Mouse (Mus musculus) ovary, postnatal 14 days (tissue): ENCODE measurements at regions not wholly inside any gene's neighbourhood (a gene's known extent, or its start where the extent isn't known, plus 50 kb on each side); places are given as distances from the start of the nearest gene placed in this dataset.

Experiments used
- DNase-seq: peaks from one replicate; pipeline ENCODE4 v3.0.0; 2022; ENCODE audit warnings: low spot score

DNA sequence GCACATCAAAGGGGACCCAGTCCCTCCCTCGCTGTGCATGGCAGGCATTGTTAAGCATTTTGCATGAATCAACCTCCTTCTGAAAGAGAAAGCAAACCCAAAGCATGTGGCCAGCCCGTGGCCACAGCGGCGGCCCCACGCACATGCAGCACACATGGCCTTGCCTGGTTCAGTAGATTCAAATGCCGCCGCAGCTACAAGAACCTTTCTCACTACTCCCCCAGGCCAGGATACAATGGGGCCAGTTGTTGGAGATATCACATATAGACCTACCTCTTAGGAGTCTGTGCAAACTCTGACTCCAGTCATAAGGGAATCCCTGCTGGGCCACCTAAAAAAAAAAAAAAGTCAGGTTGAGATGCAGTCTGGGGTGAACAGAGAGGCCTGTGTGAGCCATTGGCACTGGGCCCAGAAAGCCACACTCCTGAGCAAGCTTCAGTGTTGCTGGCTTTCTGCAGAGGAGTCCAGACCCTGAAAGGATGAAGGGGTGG is 329.4 kb upstream of the Jarid2 start:
- DNase-seq = no peak

DNA sequence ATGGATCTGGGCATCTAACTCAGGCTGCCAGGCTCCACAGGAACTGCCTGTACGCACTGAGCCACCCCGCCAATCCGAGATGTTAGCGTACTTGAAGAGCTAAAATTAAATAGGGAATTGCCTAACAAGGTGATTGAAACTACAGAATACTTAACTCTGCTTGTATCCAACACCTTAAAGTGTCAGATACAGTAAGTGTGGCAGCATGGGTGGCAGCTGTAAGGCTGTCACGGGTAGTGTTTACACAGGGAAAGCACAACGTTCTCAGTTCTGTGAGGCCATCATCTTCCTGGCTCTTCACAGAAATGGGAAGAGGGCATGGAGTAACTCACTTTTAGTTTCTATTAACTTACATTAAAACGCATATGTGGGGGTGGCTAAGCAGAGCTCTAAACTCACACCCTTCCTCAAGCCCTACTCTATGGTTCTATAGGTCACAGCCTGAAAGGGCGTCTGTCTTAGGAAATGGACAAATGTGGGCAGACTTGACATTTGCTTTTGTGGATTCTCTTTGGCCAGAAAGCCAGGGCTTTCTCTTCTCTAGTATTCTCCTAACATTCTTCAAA is 325.2 kb upstream of the Jarid2 start:
- DNase-seq = no peak

DNA sequence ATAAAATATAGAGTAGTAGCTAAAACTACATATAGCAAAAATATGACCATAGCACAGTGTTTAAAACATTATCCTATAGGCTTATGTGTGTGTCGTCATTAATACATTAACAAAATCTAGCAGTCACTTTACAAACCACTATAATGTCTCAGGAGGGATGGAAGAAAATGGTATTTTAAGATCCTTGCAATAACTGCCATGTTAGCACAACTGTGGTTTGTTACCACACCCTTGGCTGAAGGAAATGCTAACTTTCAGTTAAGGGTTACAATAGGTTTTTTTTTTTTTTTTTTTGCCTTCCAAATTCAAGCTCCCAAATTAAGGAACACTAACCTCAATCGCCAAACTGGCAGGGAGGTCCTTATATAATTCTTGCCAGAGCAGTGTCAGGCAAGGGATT is 322.0 kb upstream of the Jarid2 start:
- no peak for DNase-seq

DNA sequence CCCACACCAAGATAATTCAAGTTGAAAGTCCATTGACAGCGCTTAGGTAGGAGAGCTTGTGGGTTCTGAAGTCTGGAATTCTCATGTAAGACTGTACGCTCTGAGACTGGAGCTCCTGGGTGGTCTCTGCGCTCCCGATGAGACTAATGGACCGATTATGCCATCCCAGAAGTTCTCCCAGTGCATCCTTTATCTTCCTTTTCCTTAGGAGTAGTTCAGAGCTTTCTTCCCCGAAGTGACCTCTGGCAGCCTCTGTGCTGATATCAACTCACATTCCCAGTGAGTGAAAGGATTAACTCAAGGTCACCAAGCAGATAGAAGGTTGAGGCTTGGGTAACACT is 320.7 kb upstream of the Jarid2 start:
- no peak for DNase-seq

DNA sequence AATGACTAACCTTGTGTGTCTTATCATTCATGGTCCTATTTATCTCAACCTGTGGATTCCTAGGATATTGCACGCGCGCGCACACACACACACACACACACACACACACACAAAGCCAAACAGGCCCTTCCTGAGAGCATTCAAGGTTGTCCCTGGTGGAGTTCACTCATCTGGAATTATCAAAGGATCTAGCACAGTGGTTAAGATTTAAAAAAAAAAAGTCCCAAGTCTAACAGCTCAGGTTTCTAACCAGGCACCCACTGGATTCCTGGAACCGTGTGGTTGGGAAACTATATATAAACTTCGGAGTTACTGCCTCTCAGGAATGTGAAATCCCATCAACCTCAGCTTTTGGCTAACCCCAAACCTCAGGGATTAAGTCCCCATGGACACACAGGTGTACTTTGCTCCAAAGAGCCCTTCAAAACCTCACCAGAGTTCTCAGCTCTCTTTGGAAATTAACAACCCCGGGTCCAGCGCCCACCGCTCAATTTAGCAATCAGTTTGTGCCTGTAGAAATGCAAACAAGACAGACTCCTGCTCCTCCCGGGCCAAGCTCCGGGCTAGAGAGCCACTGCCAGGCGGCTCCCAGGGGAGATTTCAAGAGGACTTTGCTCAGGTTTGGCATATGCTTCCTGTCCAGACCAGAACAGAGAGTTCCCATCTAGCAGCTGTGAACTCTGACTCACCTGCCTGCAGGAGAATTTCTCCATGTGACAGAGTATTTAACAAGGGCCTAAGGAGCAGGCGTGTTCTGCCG is 320.1 kb upstream of the Jarid2 start:
- DNase-seq = no peak

DNA sequence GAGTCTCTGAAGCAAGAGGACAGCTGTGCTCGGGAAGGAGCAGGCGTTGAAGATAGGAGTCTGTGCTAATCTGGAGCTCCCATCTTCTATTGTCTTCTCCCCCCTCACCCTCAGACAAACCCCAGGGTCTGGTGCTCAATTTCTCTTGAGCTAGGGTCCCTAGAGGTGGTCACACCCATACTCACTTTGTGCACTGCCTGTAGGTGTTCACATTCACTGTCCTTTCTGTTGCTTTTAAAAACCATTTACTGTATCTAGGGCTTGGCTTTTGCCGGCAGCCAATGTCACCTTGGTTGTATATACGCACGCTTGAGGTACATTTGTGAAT is 319.6 kb upstream of the Jarid2 start:
- DNase-seq = no peak

DNA sequence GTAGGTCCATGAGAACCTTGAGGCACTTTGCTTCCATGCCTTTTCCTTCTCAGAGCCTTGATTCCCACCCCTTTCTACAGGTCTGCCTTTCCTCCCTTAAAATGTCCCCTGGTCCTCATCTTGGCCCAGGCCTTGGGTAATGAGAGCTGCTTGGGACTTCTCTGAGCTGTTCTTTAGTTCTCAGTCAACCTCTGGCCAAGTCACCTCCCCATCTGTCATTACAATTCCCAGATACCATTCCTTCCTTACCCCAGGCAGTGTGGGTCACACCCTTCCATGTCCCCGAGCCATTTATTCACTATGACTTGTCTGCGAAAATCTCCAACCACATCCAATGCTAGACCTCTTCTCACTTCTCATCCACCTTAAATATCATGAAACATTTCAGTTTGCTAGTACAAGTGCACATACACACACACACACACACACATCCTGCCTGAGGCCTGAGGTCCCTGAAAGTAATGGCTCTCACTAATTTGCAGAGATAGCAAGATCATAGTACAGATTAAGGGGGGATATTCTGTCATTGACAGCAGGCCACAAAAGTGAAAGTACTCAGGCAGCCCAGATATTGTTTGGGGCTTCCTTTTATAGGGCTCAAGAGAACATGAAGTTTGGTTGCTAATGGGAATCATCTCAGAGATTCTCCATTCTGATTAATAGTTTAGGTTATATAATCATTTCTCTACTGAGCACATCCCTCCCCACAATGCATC is 317.3 kb upstream of the Jarid2 start:
- DNase-seq = no peak

DNA sequence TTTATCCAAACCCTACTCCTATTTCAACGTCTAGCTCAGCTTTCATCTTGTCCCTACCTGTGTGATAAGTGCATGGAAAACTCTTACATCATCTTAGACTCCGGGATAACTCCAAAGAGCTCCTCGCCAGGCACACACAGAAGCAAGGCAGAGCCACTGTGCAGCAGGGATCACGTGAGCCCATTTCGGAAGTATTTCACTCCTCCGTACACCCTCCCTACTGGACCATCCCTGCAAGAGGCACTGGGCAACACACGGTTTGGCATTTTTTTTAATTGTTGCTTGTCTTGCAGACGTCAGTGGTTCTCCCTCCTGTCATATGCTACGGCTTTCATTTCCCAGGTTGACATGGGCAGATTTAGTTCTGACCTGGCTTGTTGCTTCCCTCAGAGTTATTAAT is 316.0 kb upstream of the Jarid2 start:
- no peak for DNase-seq

DNA sequence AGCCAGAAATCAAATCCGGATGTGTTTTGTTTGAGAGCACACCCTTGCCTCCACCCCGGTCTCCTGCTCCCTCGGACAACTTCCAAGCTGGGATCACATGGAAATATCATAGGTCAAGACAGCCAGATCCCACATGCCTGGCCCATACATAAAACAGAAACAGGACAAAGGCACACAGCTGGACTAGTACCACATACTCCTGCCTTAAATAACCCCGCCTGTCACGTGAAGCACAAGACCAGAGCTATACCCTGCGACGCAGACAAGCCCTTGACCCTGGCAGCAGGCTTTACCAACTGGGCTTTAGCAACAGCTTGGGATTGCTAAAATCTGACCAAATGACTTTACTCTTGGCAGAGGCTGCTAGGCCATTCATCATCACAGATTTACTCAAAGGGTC is 313.3 kb upstream of the Jarid2 start:
- no peak for DNase-seq

DNA sequence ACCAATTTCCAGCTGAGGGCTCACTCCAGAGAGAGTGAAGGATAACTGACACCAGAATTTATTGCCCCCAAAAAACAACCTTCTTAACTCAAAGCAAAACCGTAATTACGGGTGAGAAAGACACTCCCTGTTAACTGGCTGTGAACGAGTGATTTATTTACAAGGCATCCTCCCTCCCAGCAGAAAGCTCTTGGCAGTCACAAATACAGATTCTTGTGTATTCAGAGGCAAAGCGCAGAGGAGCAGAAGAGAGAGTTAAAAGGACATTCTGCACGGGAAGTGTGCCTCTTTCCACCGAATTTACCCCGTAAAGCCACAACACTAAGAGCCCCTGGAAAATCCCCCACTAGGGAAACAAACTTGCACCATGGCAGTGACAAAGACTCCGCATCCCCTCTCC is 312.3 kb upstream of the Jarid2 start:
- no peak for DNase-seq

DNA sequence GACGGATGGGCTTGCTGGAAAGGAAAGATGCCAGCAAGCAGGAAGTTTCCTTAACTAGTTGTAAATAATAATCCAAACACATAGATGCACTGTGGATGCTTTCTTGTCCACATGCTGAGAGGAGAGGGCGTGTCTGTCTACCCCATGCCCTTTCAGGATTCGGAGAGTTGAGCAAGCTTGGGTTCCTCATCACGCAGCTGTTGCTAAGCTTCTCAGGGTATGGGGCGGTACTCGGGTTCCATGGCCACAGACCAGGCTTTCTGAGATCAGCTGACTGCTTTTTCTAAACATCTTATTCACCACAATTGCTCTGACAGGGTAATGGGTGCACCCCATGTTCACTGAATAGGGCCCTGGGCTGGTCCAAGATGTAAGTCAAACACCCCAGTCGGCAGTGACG is 310.2 kb upstream of the Jarid2 start:
- DNase-seq = no peak

DNA sequence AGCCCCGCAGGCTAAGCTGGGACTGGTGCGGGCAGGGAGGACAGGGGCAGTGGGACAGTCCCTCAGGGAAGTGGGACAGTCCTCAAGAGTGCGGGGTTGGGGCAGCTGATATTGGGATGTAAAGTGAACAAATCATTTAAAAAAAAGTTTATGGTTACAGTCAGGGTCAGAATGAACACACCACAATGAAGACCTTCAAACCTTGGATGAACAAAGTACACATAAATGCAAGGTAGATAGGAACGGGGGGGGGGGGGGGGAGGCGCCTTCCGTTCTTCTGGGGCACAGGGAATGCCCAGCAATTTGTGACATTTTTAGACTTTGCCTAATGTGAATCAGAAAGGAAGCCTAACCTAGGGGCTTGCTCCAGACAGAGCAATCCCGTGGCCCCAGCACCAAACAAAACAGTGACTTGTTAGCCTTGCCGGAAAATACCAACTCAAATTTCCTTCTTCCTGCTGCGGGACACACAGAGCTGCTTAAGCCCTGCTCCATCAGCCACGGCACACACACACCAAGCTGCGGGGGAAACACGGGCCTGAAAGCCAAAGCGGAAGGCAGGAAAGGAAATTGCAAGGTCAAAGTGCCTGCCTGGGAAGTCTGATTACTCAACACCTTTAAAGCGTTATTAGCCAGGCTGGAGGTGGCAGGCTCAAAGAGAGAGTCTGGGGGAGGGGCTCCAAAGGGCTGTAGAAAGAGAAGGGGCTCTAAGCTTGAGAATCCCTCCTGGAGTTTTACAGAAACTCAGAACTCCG is 309.6 kb upstream of the Jarid2 start:
- DNase-seq = no peak

DNA sequence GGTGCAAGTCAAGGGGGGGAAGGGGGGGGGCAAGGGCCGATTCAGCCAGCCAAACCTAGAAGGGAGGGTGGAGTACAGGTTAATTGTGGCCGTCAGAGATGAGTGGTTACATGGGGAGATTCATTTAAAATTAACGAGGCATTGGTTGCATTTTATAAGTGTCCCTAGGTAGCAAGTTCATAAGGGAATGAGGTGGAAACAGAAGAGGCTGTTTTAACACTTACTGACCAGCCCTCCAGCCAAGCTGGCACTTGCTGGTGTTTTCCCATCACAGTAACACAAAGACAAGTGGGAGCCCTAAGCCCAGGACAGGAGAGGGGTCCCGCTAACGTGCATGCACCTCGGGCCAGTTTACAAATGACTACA is 309.1 kb upstream of the Jarid2 start:
- DNase-seq = no peak

DNA sequence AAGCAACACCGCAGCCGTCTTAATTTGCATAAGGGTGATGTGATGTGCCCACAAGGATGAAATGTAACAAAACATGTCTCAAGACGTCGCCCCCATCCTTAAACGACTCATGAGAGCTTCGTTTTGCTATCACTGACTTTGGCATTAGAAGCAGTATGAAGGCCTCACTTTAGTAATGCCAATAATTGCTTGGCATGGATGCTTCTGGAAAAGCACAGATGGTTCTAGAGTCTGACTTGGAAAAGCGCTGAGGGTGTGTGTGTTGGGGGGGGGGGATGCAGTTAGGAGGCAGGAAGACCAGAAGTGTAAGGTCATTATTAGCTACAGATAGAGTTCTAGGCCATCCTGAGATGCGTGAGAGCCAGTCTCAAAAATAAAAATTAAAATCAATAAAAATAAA is 308.3 kb upstream of the Jarid2 start:
- DNase-seq = no peak

DNA sequence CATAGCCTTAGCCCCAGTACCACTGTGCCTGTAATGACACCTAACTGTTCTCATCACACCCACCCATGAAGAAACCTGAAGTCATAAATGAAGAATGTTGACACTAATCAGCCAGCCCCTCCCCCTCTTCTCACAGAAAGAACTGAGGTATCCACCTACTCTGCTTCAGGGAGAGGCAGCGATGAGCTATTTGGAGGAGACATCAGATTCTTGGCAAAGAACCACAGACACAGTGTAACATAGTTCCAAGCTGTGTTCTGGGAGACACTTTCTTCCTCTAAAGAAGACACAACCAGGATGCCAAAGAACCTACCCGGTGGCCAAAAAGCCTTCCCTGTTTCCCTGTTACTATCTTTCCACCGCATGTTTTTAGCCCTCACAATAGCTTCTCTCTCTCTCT is 307.8 kb upstream of the Jarid2 start:
- no peak for DNase-seq

DNA sequence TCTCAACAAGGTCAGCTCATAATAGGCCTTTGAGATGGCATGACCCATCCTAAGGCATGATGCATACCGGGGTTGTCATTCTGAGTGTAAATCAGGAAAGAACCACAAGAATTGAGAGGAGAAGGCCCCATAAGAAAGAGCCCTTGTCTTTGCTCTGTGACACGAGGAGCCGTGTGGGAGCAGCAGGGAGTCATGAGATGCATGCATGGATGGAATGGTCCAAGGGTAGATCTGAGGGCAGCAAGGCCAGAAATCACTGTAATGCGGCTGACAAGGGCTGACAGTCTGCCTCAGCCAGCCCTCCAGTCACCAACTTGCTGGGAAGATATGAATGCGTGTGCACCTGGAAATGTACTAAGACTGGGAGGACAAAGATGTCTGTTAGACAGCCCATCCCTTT is 307.4 kb upstream of the Jarid2 start:
- DNase-seq = no peak

DNA sequence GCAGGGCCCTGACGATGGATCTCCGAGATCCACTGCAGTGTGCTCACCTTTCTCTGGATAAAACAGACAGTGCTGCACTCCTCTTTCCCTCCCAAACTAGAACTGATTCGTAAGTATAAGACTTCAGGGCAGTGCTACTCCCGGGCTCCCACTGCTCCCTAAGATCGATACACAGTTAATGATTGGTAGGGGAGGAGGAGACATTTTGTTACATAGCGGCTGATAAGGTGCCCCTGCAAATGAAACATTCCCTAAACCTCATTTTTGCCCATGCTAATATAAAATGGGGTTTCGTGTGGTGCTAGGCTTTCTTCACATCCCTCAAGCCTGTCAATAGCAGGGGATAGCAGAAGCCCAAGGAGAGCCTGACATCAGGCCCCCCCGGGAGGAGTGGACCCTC is 298.8 kb upstream of the Jarid2 start:
- DNase-seq = no peak

DNA sequence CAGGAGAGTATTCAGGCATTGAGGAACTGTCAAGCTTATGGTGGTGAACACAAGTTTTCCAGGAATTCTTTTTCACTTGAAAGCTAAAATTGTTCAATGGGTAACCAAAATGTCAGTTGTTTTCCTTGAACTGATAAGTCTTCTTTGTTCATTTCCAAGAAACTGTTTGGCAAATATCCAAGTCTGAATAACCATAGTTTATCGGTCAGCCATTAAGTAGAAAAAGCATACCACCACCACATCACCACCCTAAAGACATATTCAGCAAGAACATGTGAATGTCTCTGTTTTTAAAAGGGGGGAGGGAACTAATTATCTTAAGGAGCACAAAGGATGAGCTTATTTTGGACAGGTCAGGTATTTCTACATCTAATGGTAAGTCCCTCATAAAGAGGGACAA is 291.6 kb upstream of the Jarid2 start:
- no peak for DNase-seq

DNA sequence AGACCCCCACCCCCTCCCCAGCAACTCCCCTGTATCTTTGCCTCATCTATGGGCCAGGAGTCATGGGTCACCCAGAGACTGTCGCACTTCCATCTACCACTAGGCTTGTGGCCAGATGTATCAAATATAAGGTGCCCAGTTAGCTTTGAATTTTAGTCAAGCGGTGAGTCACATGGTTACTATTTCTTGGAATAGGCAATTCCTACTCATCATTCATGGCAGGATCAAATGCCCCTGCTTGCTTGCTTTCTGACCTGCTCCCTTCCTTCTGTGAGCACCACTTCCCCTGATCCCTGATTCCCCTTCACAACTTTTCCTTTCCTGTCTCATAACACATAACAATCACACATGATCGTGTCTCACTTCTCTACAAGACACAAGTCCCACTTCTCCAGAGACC is 288.2 kb upstream of the Jarid2 start:
- DNase-seq = no peak

DNA sequence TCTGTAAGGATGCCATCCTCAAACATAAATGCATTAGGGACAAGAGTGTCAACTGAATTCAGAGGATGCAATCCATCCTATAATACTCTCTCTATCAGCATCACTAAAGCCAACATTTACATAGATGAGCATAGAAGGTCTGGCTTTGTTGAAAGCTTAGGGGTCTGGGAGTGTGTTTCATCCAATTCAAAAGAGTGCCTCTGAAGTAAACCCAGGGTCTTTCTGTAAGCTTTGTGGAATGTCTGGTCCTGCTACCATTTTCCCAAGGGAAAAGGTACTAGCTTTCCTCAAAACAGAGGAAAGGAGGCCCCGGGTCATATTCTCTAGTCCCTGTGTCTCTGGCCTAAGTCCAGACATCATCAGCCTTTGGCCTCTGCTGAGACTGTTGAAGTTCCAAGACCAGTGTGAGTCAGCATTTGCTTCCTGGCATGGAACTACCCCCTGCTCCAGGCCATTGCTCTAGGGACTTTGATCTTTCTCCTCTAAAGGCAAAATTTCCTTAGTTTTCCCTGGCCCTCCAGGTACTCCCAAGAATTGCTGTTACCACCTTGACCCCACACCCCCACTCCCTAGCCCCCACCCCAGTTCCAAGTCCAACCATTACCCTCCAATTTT is 280.0 kb upstream of the Jarid2 start:
- DNase-seq = no peak

DNA sequence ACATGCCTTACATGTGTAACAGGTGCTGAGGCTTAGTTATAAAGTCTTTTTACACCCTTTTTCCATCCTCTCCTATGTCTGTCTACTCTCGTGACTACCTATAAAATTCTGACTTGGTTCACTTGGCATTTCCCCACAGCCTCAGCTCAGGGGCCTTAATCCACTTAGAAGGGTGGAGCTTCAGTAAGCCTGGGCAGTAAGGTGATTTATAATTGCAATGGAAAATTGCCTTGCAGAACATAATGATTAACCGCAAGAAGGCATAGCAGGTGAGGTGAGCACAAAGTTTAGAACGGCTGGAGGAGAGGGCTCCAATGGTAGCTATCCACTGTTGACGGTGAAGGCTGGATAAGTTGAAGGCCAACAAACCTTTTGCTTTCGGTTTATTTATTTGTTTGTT is 278.1 kb upstream of the Jarid2 start:
- DNase-seq = no peak

DNA sequence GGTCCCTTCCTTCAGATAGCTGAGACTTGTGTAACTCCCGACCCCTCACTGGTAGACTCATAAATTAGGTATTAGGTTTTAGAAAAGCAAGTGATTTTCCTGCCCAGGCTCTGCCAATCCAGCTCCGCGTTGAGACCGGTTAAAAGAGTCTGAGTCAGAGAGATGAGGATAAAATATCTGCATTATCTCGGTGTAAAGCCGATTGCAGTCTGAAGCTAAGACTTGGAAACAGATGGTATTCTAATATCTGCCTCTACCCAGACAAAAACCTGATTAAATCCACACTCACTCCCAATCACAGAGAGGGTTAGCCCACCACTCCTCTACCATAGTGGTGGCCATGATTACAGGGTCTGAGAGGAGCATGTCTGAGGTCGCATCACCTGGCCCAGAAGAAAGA is 276.1 kb upstream of the Jarid2 start:
- DNase-seq = no peak

DNA sequence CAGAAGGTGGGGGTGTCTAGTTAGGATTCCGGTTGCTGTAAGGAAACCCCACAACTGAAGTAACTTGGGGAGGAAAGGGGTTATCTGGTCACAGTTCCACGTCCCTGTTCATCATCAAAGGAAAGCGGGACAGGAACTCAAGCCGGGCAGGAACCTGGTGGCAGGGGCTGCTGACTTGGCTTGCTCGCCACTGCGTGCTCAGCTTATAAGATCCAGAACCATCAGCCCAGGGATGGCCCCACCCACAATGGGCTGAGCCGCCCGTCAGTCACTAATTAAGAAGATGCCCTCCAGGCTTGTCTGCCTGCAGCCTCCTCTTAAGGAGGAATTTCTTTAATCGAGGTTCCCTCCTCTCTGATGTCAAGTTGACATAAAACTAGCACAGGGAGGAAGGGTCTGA is 275.1 kb upstream of the Jarid2 start:
- no peak for DNase-seq
